Mouse (Mus musculus) R1 (cell line): ENCODE measurements around the gene Gm10837.

Experiments used
- DNase-seq: peaks from one replicate; pipeline ENCODE4 v3.0.0-alpha.2; 2018; ENCODE audit warnings: low read depth, low spot score

Gm10837 gene

GRCm38 (mm10) chr14:122464763-122465741 lies 25.3 kb upstream of the Gm10837 start, which contains the start of gene Zic5:
Gene Zic5, minus strand, starts transcription at chr14:122465677.
- peak; percentile 93 for DNase-seq

GRCm38 (mm10) chr14:122465931-122466490 lies 24.4 kb upstream of the Gm10837 start:
- peak; percentile 63 for DNase-seq

DNA sequence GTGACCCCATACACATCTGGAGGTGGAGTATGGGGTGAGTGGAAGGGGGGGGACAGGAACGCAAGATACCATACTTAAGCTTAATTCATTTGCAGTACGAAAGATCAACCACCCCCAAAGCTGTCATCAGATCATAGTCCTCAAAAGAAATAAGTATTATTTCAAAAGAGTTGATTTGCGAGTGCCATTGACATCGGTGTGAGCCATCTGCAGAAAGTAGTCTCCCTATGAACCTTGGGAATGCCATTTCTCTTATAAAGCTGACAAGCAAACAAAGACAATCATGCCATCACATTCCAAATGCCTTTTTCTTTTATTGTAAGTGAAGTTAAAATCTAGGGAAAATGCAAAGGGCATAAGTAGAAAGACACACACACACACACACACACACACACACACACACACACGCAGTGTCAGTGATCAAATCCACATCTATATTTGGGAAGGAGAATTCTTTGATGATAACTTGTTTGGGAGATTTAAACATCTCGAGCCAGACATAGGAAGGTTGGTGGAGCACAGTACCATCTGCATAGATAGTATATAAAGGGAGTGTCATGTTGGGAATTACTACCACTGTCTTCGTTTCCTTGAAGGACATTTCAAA lies 23.5 kb upstream of the Gm10837 start:
- DNase-seq: no peak

DNA sequence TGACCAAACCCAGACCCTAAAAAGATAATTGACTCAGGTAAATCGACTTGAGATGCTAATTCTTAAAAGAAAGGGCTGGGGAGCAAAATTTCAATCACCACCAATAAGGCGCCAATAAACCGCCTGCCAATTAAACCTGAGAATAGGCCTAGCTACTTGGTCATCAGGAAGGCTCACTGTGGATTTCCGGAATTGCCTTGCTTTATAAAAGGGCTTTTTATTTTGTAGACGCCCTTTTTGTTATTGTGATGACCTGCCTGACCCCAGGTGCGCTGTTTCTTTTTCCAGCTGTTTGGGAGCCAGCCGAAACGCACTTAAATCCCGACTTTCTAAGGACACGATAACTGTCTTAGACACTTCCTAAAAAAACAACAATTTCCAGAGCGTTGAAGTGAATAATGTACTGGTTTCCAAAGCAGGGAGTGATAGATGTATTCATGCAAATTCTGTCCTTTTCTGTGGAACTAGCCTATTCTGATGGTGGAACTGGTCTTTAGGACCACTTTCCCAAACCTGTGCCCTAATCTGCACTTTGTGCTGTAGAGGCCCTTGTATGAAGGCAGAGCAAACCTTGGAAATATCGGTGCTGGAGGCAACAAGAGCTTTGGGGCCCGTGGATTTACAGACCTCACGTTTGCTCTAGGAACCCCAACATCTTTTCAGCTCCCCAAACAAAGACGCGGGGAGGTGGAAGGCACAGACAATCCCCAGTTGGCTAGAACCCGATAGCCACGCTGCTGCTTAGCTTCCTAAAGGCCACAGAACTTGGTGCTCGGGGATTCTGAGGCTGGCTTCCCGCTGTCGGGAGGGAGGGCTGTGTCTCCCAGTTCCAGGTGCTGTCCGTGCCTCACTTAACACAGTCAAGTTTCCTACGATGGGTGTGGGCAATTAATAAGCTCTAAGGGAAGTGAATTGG lies 22.2 kb upstream of the Gm10837 start:
- peak; percentile 85 for DNase-seq

- no peak for DNase-seq
Measured at GRCm38 (mm10) chr14:122468971-122469755, 21.2 kb upstream of the Gm10837 start.

DNA sequence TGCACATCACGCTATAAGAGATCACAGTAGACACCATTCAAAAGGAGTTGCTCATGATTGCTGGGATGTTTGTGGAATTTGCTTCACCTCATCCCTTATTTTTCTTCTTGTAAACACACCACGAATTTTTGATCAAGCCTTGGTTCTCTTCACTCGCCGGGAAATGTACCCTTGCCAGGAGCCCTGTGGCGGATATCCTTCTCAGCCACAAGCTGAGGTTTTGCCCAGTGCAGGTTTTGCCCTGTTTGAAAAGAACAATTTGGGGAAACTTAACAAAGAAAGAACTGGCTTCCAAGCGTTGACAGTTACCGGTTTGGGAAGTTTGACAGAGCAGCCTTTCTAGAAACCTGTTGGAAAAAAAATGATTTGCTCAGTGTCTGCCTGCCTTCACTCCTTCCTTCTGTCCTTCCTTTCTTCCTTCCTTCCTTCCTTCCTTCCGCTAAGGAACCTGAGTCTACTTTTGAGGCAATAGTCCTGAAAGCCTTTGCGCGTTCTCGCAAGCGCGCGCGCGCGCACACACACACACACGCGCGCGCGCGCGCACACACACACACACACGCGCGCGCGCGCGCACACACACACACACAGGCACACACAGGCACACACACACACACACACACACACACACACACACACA lies 18.8 kb upstream of the Gm10837 start:
- no peak for DNase-seq

DNA sequence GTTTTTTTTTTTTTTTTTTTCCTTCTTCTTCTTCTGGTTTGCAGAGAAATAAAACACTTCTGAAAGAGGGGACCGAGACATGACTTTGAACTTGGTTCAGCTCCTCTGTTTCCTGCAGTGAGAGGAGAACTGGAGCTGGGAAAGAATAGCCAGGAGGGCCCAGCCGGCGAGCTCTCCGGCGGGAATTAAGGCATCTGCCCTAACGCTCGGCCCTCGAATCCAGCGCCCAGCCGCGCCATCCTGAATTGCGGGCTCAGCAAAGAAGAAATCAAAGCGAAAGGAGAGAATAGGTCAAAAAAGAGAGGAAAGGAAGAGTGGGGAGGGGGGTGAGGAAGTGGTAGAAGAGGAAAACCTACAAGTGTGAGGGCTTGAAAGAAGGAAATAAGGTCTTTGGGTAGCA lies 18.2 kb upstream of the Gm10837 start:
- no peak for DNase-seq

GRCm38 (mm10) chr14:122472647-122473046 lies 17.7 kb upstream of the Gm10837 start:
- DNase-seq: no peak

- DNase-seq: peak; percentile 22
Measured at GRCm38 (mm10) chr14:122473211-122473751, 17.1 kb upstream of the Gm10837 start.

- DNase-seq: peak; percentile 93
Measured at GRCm38 (mm10) chr14:122474041-122474890, 16.1 kb upstream of the Gm10837 start.

- DNase-seq: no peak
Measured at GRCm38 (mm10) chr14:122474891-122475556, 15.4 kb upstream of the Gm10837 start, which contains the start of gene Zic2. Gene Zic2, plus strand, starts transcription at chr14:122475435.

GRCm38 (mm10) chr14:122475557-122476040 lies 14.8 kb upstream of the Gm10837 start:
- peak; percentile 57 for DNase-seq

DNA sequence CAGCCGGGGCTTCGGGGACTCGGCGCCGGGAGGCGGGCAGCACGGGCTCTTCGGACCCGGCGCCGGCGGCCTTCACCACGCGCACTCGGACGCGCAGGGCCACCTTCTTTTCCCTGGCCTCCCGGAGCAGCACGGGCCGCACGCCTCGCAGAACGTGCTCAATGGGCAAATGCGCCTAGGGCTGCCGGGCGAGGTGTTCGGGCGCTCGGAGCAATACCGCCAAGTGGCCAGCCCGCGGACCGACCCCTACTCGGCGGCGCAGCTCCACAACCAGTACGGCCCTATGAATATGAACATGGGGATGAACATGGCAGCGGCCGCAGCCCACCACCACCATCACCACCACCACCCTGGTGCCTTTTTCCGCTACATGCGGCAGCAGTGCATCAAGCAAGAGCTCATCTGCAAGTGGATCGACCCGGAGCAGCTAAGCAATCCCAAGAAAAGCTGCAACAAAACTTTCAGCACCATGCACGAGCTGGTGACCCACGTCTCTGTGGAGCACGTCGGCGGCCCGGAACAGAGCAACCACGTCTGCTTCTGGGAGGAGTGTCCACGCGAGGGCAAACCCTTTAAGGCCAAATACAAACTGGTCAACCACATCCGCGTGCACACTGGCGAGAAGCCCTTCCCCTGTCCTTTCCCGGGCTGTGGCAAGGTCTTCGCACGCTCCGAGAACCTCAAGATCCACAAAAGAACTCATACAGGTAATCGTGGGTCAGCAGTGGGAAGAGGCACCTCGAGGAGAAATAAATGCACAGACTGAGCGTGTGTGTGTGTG lies 14.2 kb upstream of the Gm10837 start:
- peak; percentile 69 for DNase-seq

GRCm38 (mm10) chr14:122476822-122477215 lies 13.6 kb upstream of the Gm10837 start:
- no peak for DNase-seq

- no peak for DNase-seq
Measured at GRCm38 (mm10) chr14:122477261-122477671, 13.1 kb upstream of the Gm10837 start.

GRCm38 (mm10) chr14:122477971-122478573 lies 12.3 kb upstream of the Gm10837 start:
- no peak for DNase-seq

DNA sequence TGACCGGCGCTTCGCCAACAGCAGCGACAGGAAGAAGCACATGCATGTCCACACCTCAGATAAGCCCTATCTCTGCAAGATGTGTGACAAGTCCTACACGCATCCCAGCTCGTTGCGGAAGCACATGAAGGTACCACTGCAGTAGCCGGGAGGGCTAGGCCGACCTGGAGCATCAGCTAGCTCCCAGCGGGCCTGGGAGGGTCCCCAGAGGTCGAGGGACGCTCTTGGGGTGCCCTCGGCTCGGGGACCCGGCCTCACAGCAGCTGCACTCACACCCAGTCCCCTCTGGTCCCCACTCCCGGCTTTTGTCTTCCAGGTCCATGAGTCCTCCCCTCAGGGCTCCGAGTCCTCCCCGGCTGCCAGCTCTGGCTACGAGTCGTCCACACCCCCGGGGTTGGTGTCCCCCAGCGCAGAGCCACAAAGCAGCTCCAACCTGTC lies 11.8 kb upstream of the Gm10837 start:
- DNase-seq: peak; percentile 49
